Mouse (Mus musculus): ENCODE results near the gene Gm10192. TPM values are rescaled to one million over a fixed set of nuclear protein-coding genes. Genes with fewer than 3 reads are reported as not detected.
"Not testable (repeated sequence)": the region's sequence is repeated elsewhere in the genome, so short reads cannot be mapped to it uniquely, and the experiment has no call there.

The Gm10192 gene
- not detected for total RNA-seq (2021)
- long read RNA-seq, experiment 1 = 0 reads
- long read RNA-seq, experiment 2 = 0 reads

GRCm38 (mm10) chr4:97183066-97183465 is at the start of gene Gm10192:
Gene Gm10192, minus strand, starts transcription at chr4:97183166.
- DNase-seq (ENCODE audit: low spot score in 2 of 2) = not testable (repeated sequence)

GRCm38 (mm10) chr4:97230411-97231104 is 47.6 kb upstream of the Gm10192 start:
- DNase-seq (ENCODE audit: low spot score in 2 of 2) = no peak

GRCm38 (mm10) chr4:97219701-97220100 is 36.7 kb upstream of the Gm10192 start:
- DNase-seq (ENCODE audit: low spot score in 2 of 2) = no peak

- DNase-seq (ENCODE audit: low spot score in 2 of 2) = no peak
Observed at GRCm38 (mm10) chr4:97217906-97218305, 34.9 kb upstream of the Gm10192 start.

GRCm38 (mm10) chr4:97212514-97212913 is 29.5 kb upstream of the Gm10192 start:
- no peak for DNase-seq (ENCODE audit: low spot score in 2 of 2)

- not testable (repeated sequence) for DNase-seq (ENCODE audit: low spot score in 2 of 2)
Observed at GRCm38 (mm10) chr4:97202986-97203385, 20.0 kb upstream of the Gm10192 start.

GRCm38 (mm10) chr4:97193176-97193575 is 10.2 kb upstream of the Gm10192 start:
- no peak for DNase-seq (ENCODE audit: low spot score in 2 of 2)

- DNase-seq (ENCODE audit: low spot score in 2 of 2) = no peak
Observed at GRCm38 (mm10) chr4:97192601-97193000, 9.6 kb upstream of the Gm10192 start.

- DNase-seq (ENCODE audit: low spot score in 2 of 2) = no peak
Observed at GRCm38 (mm10) chr4:97180396-97180795, 2.6 kb downstream of the Gm10192 start.

GRCm38 (mm10) chr4:97156841-97157345 is 26.1 kb downstream of the Gm10192 start:
- no peak for DNase-seq (ENCODE audit: low spot score in 2 of 2)

GRCm38 (mm10) chr4:97156084-97156483 is 26.9 kb downstream of the Gm10192 start:
- DNase-seq (ENCODE audit: low spot score in 2 of 2) = no peak

- no peak for DNase-seq (ENCODE audit: low spot score in 2 of 2)
Observed at GRCm38 (mm10) chr4:97153554-97153953, 29.4 kb downstream of the Gm10192 start.

GRCm38 (mm10) chr4:97142484-97142883 is 40.5 kb downstream of the Gm10192 start:
- DNase-seq (ENCODE audit: low spot score in 2 of 2) = no peak

Measured in adrenal gland, adult 18-20 months (tissue).